Comparison of ENCODE assay signal across 7 mouse cellular contexts in genomic region chr2:83714783-83715182, GRCm38 (mm10). TPM values are rescaled to one million over a fixed set of nuclear protein-coding genes. Genes with fewer than 3 reads are reported as not detected.
DNase-seq lines count a peak whose midpoint lies in the region; ATAC-seq and TF ChIP-seq lines count a peak whose summit lies in the region.

No protein-coding gene starts in this region.

- POLR2A ChIA-PET in Patski (lab: Charles Lee): interaction anchor here (0.7 kb wide), 1 partner anchor 67 kb away, joined by 6 read pairs; no protein-coding TSS in a partner anchor

- H3K4me1 ChIP-seq in hindbrain, embryonic 14.5 days (replicated peaks; ENCODE audit: control insufficient read depth, insufficient read depth, low read length): no peaks in the 10 kb centered on the region
- H3K4me1 ChIP-seq in neural tube, embryonic 11.5 days (ENCODE audit: control insufficient read depth, insufficient read depth, low read length): 0 out of 2 replicates have a peak, but pooled peaks cover 4% of the 10 kb centered on the region

- no peaks in the 10 kb centered on the region for H3K27me3 ChIP-seq in Patski
- no peaks in the 10 kb centered on the region for H3K27me3 ChIP-seq in hindbrain, embryonic 14.5 days (ENCODE audit: control insufficient read depth, insufficient read depth, low read length)
- H3K27me3 ChIP-seq in neural tube, embryonic 11.5 days (ENCODE audit: control insufficient read depth, insufficient read depth, low read length): no peaks in the 10 kb centered on the region

- no peaks in the 10 kb centered on the region for H3K9me3 ChIP-seq in hindbrain, embryonic 14.5 days (ENCODE audit: control insufficient read depth, low read length)
- H3K9me3 ChIP-seq in neural tube, embryonic 11.5 days (ENCODE audit: control insufficient read depth, low read length): no peaks in the 10 kb centered on the region

- in situ Hi-C loops in Patski (cut with MboI; ENCODE audit: low pct_unique_long_range_greater_than_20kb): no loop called here

- H3K27ac ChIP-seq in gastrocnemius, adult 2 months: no peak overlapping the region
- H3K27ac ChIP-seq in hindbrain, embryonic 14.5 days: no peak overlapping the region
- H3K27ac ChIP-seq in neural tube, embryonic 11.5 days (ENCODE audit: low read depth, low read length): no peak overlapping the region

- WGBS in hindbrain, embryonic 14.5 days: 17% methylated on average over 6 of the region's 6 CpGs
- 18% methylated on average over 6 of the region's 6 CpGs for WGBS in neural tube, embryonic 11.5 days

- TF ChIP-seq CTCF in Patski (IDR thresholded peaks at IDR 0.05): no peak
- no peak for TF ChIP-seq CTCF in gastrocnemius, adult 2 months (IDR thresholded peaks at IDR 0.05)

- intact Hi-C loops in gastrocnemius, adult 2 months (cut with DNase I): no loop called here
- intact Hi-C loops in left cerebral cortex, postnatal 14 days (cut with DNase I): no loop called here

- H3K4me2 ChIP-seq in hindbrain, embryonic 14.5 days (replicated peaks): no peak overlapping the region
- H3K4me2 ChIP-seq in neural tube, embryonic 11.5 days (ENCODE audit: low read depth): no peak overlapping the region

- peak; percentile 78 for DNase-seq in Patski (ENCODE audit: low read depth, low spot score)
- peak; percentile 92 to 93 for DNase-seq in adrenal gland, postnatal 36 days
- peak; percentile 73 for DNase-seq in gastrocnemius, adult 2 months
- DNase-seq in hindbrain, embryonic 14.5 days (ENCODE audit: low spot score): peak; percentile 48
- DNase-seq in left cerebral cortex, postnatal 14 days (ENCODE audit: low spot score in 2 of 2): peak; percentile 20 to 51
- peak; percentile 59 for DNase-seq in neural tube, embryonic 11.5 days (ENCODE audit: low spot score)
- no peak for DNase-seq in B cell, adult 2 months

- H3K9ac ChIP-seq in hindbrain, embryonic 14.5 days: no peak overlapping the region
- H3K9ac ChIP-seq in neural tube, embryonic 11.5 days (ENCODE audit: low read length): no peak overlapping the region

- ATAC-seq in Patski: peak; percentile 56
- peak; percentile 60; the same call in 1 of the 2 replicates for ATAC-seq in hindbrain, embryonic 14.5 days (ENCODE audit: low FRiP score)
- ATAC-seq in neural tube, embryonic 11.5 days (ENCODE audit: insufficient read depth, low FRiP score, low TSS enrichment): 0 out of 2 replicates have a peak, but pooled peaks have one; percentile 58

- no peaks in the 10 kb centered on the region for H3K36me3 ChIP-seq in hindbrain, embryonic 14.5 days (replicated peaks; ENCODE audit: control insufficient read depth, insufficient read depth)
- no peaks in the 10 kb centered on the region for H3K36me3 ChIP-seq in neural tube, embryonic 11.5 days (ENCODE audit: control insufficient read depth, insufficient read depth, low read length)

- CTCF ChIA-PET in Patski (lab: Charles Lee): no interaction called here

- H3K4me3 ChIP-seq in gastrocnemius, adult 2 months: peak overlapping the region; percentile 0; the same call in 1 of the 2 replicates
- no peak overlapping the region for H3K4me3 ChIP-seq in hindbrain, embryonic 14.5 days (replicated peaks; ENCODE audit: low read length)
- no peak overlapping the region for H3K4me3 ChIP-seq in neural tube, embryonic 11.5 days (ENCODE audit: low read depth, low read length)

RNA-seq across cellular contexts. Expression of gene Itgav, which starts 9.4 kb away (rescaled TPM):
- polyA plus RNA-seq in Patski (2021): 374 TPM
- total RNA-seq in adrenal gland, postnatal 36 days (2021): 100 to 1,000 TPM; 122 to 131 TPM
- total RNA-seq in gastrocnemius, adult 2 months (2021): 10 to 100 TPM; 33.2 to 43.9 TPM
- polyA plus RNA-seq in hindbrain, embryonic 14.5 days (2014; fragmentation: Nextera tagmentation; extraction: Ambion mirVana): 35.3 and 36.7 TPM in 2 replicates
- 100 to 1,000 TPM; 100 to 105 TPM for total RNA-seq in left cerebral cortex, postnatal 14 days (2021)
- 46.7 and 55.8 TPM in 2 replicates for polyA plus RNA-seq in neural tube, embryonic 11.5 days (2014; fragmentation: Nextera tagmentation; extraction: Ambion mirVana)

Comparison
In these comparisons a context has a peak if more than half of its experiments do, and no peak if none do; other contexts are left out.
1. DNase-seq: peak in Patski (single experiment), adrenal gland, postnatal 36 days (2 of 2), gastrocnemius, adult 2 months (single experiment), hindbrain, embryonic 14.5 days (single experiment), left cerebral cortex, postnatal 14 days (2 of 2) and neural tube, embryonic 11.5 days (single experiment); none in B cell, adult 2 months (0 of 2).
2. Peak in every context shown above with its lines, with median percentiles within 50 percentile points of each other: ATAC-seq.